Mouse (Mus musculus): ENCODE measurements around the gene Eif3d.
"Not testable (repeated sequence)": the region's sequence is repeated elsewhere in the genome, so short reads cannot be mapped to it uniquely, and the experiment has no call there.

Gene Eif3d

DNA sequence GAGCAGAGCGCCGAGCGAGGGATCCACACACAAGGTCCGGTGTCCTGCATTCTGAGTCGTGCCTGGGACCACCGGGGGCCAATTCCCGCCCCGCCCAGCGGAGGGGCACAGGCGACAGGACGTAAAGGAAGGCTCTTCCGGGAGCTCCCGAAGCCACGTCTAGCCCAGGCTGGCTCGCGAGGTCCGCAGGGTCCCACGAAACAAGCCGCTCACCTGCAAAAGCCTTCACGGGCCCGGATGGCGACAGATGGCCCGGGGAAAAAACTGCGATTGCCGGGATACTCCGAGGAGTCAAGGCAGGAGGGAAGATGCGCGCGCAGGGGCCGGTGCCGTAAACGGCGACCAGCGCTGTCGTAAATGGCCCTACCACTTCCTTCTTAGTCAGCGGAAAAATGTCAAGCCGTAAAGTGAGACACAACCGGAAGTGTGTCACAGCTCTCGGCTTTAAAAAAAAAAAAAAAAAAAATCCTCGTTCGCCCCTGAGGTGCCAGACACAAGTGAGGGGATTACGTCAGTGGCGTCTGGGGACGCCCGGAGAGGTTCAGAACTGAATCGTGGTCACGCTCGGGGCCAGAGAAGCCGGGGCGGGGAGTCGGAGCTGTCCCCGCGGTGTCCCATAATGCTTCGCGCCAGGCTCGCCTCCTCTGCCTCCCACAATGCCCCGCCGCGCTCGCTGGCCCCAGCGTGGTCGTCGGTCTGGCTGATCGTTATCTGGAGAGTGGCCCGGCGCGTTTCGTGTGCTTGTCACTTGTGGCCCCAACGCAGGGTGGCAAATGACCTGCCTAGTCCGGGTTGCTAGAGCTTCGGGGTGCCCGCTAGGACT is at the start of gene Eif3d:
Gene Eif3d, minus strand, starts transcription at position 344 of the 823 bp plus-strand sequence.
- DNase-seq (ENCODE audit: extremely low spot score, low spot score): peak; percentile 97

DNA sequence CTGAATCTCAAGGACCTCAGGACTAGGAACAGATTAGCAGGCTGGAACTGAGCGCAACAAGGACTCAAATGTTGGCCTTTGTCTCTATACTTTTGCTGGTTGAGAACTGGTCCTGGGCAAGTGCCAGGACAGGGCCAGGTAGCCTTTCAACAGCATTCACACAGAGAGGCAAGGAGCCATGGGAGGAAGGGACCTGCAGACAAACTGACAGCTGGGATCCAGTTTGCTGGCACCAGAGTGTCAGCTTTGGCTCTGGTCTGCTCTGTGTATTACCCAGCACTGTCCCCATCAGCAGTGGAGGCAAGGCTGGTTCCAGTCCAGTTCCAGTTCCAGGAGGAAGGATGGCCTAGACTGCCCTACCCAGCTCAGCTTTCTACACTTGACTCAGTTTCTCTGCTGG is 43.4 kb upstream of the Eif3d start:
- no peak for DNase-seq (ENCODE audit: extremely low spot score, low spot score)

DNA sequence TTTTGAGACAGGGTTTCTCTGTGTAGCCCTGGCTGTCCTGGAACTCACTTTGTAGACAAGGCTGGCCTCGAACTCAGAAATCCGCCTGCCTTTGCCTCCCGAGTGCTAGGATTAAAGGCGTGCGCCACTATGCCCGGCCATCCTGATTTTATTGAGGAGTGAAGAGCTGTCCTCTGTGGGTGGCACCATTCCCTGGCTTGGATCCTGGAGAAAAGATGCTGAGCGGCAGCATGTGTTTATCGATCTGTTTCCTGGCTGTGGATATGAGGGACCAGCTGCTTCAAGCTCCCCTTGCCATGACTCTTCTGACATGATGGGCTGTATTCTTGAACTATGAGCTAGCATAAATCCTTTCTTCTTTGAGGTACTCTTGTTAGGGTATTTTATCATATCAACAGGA is 37.6 kb upstream of the Eif3d start:
- DNase-seq (ENCODE audit: extremely low spot score, low spot score): not testable (repeated sequence)

DNA sequence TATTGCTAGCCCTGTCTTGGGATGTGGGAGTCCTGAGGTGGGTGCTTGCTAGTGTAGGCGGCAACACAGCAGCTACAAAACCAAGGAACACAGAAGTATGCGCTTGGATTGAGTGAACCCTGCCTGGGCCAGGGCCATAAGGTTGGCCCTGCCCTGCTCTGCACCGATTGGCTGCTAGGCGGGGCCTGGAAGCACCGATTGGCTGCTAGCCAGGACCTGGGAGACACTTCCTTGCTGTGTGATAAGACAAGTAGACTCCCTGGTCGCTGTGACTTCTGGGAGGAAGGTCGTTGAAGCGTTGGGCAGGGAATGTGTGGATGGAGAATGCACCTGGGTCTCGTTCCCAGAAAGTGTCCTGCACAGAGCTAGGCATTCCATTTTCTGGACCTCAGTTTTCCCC is 33.3 kb upstream of the Eif3d start:
- DNase-seq (ENCODE audit: extremely low spot score, low spot score): no peak

DNA sequence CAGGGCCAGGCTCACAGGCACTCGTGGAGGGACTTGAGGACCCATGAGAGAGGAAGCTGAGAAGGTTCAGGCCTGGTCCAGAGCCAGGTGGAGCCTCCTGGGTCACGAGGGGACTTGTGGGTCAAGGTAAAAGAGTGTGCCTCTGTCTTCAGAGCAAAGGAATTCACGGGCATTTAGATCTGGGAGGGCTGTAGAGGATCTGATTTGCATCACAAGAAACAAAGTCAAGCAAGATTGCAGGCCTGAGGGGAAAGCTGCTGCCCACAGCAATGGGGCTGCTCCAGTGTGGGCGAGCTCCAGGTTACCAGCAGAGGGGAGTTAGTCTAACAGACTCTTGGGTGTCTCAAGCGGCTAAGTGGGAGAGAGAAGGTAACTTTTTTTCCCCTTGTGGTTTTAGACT is 30.8 kb upstream of the Eif3d start:
- no peak for DNase-seq (ENCODE audit: extremely low spot score, low spot score)

DNA sequence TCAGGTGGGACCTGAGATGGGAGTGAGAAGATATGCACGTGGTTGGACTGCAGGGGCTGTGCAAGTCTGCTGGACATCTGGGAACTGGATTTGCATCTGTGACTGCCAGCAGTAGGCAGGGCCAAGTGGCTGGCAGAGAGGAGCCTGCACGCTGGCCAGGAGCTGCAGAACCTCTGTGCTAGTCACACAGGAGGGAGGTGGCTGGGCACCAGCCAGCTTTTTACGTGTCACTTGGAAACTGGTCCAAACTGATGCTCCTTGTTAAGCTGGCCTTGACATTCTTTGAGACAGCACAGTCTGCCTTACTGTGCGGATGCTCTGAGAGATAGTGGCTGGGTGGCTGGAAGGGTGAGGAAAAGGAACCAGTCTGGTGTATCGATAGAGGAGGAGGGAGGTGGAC is 17.9 kb upstream of the Eif3d start:
- DNase-seq (ENCODE audit: extremely low spot score, low spot score): no peak

DNA sequence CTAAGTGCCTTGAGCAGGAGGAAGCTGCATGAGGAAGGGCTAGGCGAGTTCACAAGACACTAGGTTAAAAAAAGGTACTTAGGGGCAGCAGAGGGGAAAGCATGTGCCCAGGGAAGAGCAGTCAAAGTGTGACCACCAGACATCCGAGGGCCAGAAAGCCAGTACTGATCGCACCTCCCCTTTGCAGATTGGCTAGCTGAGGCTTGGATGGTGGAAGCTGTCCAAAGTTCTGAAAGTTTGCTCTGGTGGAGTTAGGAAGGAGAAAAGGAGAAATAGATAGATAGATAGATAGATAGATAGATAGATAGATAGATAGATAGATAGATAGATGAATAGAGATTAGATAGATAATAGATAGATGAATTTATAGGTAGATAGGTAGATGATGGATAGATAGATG is 12.8 kb upstream of the Eif3d start:
- no peak for DNase-seq (ENCODE audit: extremely low spot score, low spot score)

DNA sequence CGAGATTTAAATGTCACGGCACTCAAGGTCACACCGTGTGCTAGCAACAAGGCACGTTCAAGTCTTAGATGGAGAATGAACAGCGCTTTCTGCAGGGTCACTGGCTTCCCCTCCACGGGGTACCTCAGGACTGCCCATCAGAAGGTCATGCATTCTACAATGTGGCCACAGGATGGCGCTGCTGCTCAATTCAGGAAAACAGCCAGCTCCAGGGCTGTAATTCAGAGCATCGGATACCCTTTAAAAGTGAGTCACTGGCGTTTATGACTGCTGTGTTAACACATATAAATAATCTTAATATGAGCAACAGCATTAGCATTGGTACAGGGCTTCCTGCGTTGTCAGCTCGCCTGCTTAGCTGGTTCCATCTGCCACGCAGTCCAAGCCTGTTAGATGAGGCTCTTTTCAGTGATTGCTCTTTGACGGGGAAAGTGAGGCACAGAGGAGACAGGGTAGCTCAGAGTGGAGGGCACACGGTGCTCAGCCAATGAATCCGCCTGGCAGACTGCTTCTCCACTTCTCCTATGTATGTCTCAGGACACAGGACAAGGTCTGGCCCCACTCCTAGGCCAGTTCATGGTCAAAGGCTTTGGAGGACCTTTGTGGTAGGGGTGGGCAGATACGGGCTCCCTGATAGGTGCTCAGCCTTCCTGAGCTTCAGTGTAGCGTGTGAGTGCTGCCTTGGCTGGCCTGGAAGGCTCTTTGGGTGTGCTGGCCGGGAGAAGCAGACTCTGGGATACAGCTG is 11.8 kb upstream of the Eif3d start:
- peak; percentile 73 for DNase-seq (ENCODE audit: extremely low spot score, low spot score)

DNA sequence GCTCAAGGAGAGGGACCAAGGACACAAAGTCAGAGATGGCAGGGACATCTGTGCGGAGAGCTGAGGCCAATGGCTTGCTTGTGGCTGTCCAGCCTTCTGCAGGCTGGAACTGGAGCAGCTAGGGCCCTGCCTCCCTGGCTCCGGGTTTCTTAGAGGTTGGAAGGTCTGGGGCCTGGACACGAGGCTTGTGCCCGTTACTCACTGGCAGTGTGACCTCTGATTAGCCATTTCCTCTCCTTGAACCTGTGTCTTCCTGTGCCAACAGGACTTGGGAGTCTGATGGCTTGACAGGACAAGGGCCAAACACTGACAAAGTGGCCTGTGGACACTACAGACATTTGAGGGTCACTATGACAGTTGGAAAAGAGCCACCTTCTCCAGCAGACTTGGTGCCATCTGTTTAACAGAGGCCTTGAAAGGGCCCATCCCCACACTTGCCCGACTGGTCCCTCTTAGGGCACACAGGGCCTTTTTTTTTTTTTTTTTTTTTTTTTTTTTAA is 10.6 kb upstream of the Eif3d start:
- no peak for DNase-seq (ENCODE audit: extremely low spot score, low spot score)

DNA sequence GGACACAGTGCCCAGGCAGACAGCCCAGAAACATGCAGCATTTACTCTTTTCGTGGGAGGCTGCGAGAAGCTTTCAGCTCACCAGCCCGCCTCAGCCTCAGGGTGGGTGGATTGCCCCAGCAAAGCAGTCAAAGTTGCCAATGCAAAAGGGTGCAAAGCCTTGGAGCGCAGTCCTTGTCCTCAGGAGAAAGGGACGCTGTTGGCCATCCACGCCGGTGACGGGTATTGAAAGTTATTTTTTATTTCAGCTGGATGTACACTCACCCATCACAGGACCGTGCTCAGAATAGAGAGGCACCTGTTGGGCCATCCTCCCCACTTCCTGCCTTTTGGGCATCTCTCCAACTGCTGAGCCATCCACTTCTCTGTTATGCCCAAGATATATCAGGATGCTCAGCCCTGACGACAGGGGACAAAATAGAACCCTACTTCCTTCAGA is 8.8 kb upstream of the Eif3d start:
- no peak for DNase-seq (ENCODE audit: extremely low spot score, low spot score)

DNA sequence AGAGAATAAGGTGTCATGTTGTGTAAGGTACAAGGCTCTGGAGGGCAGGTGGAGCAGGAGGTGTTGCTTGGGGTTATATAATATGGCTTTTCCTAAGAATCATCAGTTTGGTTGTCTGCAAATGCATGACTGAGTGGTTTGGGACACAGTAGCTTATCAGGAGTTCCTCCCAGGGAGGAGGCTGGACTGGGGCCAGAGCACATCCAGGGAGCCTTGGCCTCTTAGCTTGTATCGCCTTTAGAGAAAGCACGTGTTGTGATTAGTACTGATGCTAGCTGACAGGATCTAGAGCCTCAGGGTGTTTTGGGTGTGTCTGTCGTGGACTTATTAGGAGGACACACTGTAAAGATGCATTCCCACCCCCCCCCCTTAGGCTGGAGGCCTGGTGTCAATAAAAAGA is 7.0 kb upstream of the Eif3d start:
- DNase-seq (ENCODE audit: extremely low spot score, low spot score): no peak

DNA sequence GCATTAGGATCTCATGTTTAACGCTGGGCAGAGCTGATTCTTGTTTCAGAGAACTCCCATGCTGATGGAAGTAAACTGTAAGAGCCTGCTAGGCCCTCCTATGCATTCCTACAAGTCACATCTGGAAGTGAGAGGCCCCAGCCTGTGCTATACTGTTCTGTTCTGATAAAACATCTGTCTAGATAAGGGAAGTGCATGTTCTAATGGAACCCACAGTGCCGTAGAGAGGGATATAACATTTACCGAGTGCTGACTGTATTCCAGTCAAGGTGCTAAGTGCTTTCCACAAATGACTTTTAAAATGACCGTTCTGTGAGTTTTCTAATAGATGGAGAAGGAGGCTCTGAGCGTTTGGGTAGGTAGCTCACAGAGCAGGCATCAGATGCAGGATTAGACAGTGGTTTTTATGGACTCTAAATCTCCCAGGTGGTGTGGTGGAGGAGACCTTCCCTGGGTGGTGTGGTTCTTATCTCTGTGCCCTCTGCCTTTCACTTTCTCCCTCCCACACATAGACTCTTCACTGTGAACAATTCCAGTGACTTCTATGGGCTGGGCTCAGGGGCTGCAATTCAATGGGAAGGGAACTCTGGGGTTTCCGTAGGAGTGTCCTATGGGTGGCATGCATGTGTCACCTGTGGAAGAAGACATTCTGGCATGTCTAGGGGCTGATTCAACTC is 3.7 kb upstream of the Eif3d start:
- DNase-seq (ENCODE audit: extremely low spot score, low spot score): no peak

DNA sequence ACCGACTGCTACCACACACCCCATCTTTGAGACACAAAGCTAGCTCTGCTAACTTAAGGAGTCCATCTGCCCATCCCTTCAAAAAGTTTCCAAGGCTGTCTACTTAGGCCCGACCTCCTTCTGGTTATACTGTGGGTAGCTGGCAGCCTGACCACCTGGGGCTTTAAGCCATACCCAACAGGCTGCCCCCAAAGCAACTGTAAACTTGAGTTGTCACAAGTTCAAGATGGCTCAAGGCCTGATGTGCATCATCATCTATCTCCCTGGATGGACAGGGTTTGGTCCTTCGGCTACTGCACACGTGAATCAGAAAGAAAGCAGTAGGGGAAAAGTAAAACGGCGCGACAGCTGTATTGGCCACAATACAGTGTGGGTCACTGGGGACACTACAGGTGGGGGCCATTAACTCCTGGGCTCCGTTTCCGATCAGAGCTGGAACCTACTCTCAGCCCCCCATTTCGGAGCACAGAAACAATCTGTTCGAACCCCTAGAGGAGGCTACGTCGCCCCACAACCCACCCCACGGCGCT is 608 bp downstream of the Eif3d start:
- DNase-seq (ENCODE audit: extremely low spot score, low spot score): no peak

DNA sequence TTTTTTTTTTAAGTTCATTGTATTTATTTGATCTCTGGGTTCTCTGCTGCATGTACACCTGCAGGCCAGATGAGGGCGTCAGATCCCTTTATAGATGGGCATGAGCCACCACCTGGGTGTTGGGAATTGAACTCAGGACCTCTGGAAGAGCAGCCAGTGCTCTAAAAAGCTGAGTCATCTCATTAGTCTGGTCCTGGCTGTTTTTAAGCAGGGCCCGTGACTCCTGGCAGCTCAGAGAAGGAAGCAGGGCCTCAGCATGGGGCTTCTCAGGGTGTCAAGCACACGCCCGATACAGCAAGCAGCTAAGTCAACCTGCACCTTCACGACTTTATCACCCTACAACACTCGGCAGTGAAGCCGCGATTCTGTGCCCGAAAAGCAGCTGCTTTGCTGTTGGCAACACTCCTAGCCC is 5.5 kb downstream of the Eif3d start:
- no peak for DNase-seq (ENCODE audit: extremely low spot score, low spot score)

DNA sequence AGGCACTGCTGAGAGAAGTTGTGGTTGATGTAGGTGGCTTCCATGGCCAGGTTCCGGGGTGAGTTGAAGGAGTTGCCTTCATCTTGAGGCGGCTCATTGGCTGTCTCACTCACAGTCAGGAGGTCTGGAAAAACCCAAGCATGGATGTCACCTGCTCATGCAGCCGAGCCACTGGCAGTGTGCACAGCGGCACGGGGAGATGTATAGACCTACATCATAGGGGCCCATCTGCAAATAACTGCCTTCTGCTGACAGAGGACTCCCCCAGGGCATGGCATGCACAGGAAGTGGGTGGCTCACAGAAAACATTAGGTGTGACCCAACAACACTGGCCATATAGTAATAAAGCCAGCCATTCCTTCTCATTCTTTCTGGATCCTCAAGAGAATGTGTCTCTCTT is 8.2 kb downstream of the Eif3d start:
- DNase-seq (ENCODE audit: extremely low spot score, low spot score): no peak

DNA sequence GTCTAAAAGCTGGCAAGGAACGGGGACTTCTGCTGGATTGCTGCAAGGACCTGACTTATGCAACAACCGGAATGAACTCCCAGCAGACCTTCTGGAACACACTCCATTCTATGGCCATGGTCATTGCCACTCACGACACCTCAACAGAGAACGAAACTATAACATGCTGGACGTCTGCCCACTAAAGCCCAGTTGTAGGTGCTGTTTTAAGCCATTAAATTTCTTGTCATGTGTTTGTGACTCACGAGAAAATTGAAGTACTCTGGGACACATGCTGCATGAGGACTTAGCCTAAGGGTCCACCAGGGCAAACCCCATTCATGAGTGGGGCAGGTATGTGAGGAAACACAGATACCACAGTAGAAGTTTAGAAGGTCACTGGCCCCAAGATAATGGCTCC is 9.9 kb downstream of the Eif3d start:
- DNase-seq (ENCODE audit: extremely low spot score, low spot score): no peak

DNA sequence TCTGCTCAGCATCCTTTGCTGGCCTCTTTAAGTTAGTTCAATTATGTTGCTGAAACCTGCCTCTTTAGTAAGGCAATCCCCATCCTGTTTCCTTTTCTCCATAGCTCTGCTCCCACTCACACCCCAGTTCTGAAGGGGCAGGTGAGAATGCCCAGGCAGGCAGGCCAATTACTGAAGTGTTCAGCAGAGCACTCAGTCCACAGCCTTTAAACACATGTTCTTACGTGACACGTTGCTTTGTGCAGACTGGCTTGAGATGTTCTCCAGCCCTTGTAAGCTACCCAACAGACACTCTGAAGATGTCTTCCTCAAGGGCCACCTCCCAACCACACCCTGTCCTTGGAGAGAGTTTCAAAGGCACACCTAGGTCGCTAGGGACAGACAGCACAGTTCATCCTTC is 12.5 kb downstream of the Eif3d start:
- DNase-seq (ENCODE audit: extremely low spot score, low spot score): no peak

DNA sequence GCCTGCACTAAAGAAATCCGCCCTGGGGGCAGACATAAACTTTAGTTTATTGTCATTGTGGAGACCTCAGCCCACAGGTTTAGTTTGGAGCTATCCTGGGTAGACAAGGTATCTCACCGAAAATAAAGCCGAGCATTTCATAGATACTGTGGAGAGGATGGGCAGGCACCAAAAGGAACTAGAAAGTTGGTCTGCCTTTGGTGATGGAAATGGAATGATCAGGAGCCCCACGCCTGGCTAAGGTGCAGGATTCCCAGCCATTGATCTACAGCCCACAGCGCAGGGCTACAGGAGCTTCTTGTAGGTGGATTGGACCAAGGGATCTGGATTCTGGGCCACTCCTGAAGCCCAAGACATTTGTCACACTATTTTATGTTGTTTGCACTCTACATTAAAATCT is 13.0 kb downstream of the Eif3d start:
- no peak for DNase-seq (ENCODE audit: extremely low spot score, low spot score)

DNA sequence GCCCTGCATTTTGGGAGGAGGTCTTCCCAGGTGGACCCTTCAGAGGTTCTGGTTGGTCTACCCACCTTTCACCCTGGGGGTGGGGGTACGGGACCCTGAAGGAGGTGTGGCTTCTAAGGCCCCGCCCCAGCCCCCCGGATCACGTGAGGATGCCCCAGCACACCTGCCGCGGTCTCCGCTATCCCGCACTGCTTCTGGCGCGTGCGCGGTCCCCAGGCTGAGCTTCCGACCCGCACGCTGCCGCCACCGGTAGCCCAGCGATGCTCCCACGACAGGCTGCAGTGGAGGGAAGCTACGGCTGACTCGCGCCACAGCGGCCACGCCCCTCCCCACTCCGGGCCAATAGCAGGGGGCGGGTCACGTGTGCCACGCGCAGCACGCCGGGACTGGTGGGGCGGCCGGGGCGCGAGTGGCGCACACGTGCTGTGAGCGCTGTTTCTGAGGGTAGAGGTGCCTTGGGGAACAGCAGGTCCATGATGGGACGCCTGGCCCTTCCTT is 14.2 kb downstream of the Eif3d start, which contains the start of gene Foxred2:
Gene Foxred2, minus strand, starts transcription at position 319 of the 498 bp plus-strand sequence.
- peak; percentile 87 for DNase-seq (ENCODE audit: extremely low spot score, low spot score)

DNA sequence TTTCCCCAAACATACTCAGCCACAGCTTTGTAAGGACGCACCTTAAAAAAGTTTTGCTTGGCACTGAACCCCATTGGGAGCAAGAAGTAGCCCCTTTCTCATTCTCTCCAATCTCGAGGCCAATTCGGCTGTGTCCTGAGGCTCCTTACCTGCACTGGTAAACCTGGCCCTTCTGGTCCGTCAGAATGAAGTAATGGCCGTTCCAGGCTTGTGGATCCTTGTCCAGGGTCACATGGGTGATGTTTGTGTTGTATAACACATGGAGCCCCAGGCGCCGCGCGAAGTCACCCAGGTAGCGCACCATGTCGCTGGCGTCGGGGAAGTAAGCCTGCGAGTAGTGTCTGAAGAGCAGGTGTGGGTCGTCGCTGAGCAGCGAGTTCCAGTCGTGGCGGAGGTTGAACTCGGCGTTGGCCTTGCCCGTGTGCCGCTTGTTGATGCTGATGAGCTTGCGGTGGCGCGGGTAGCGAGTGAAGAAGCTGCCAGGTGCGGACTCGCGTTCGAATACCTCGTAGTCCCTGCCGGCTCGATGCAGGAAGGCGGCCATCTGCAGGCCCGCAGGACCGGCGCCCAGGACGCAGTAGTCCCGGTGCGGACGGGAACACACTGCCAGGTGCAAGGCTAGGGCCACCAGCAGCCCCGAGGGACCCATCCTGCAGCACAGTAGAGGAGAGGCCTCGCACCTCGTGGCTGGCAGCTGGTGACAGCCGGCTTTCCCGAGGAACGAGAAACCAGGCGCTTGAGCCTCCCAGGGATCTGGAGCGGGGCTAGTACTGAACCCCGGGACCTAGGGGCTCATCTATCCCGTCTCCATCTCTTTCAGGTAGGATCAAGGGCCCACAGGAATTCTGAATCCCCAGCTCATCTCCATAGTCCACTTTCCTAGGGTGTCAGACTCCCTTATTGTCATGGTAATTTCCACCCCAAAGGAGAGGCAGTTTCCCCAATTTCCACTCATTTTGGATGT is 14.9 kb downstream of the Eif3d start:
- peak; percentile 53 for DNase-seq (ENCODE audit: extremely low spot score, low spot score)
